ENCODE assay signal across 33 mouse cellular contexts in the genomic region with DNA sequence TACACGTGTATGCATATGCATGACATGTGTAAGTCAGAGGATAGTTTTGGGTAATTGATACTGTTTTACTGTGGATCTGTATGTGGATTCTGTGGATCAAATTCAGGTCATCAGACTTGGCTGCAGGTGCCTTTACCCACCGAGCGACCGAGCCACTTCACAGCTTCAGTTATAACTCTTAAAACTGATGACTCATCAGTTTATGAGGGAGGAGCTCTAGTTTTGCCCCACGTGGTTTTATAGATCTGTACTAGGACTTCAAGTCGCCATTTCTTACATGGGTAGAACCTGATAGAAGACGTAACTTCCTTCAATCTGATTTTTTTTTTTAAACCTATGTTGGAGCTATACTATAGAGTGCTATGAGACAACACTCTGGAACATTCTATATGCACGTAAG. TPM values are rescaled to one million over a fixed set of nuclear protein-coding genes. Genes with fewer than 3 reads are reported as not detected.
"Had no signal": no experiment of that assay in that cellular context is flagged by ENCODE, and none has a peak within 500 bp of the region (broad histone marks: within the 10 kb centered on the region; RNA-seq: fewer than 3 reads in every experiment).

No protein-coding gene starts in this region.

- H3K4me1 ChIP-seq: heart, embryonic 10.5 days; heart, embryonic 12.5 days; hindbrain, embryonic 13.5 days; hindbrain, embryonic 15.5 days; kidney, embryonic 15.5 days; limb, embryonic 10.5 days; limb, embryonic 12.5 days; liver, embryonic 13.5 days; liver, embryonic 15.5 days had no signal

- ATAC-seq: hindbrain, postnatal 0 days; intestine, embryonic 16.5 days had no signal

- H3K4me3 ChIP-seq: gastrocnemius, adult 2 months; heart, embryonic 10.5 days; heart, embryonic 12.5 days; hindbrain, embryonic 13.5 days; hindbrain, embryonic 15.5 days; kidney, embryonic 15.5 days; layer of hippocampus, adult 2 months; left cerebral cortex, adult 2 months; limb, embryonic 10.5 days; limb, embryonic 12.5 days; liver, embryonic 13.5 days; liver, embryonic 15.5 days had no signal

- H3K27me3 ChIP-seq: heart, embryonic 12.5 days; hindbrain, embryonic 13.5 days; hindbrain, embryonic 15.5 days; kidney, embryonic 15.5 days; limb, embryonic 12.5 days; liver, embryonic 13.5 days; liver, embryonic 15.5 days had no signal

- H3K9ac ChIP-seq: heart, embryonic 12.5 days; hindbrain, embryonic 13.5 days; hindbrain, embryonic 15.5 days; kidney, embryonic 15.5 days; limb, embryonic 12.5 days; liver, embryonic 13.5 days; liver, embryonic 15.5 days had no signal

- DNase-seq: gastrocnemius, adult 2 months; gastrocnemius, postnatal 10 days; gastrocnemius, postnatal 25 days; heart, adult 18-20 months; heart, postnatal 10 days; heart, postnatal 36 days; kidney, adult 11 months; kidney, adult 2 months; kidney, adult 9 months; kidney, postnatal 14 days; kidney, postnatal 36 days; liver; liver, embryonic 13.5 days had no signal

- H3K36me3 ChIP-seq: heart, embryonic 10.5 days; heart, embryonic 12.5 days; hindbrain, embryonic 13.5 days; hindbrain, embryonic 15.5 days; kidney, embryonic 15.5 days; limb, embryonic 10.5 days; limb, embryonic 12.5 days; liver, embryonic 13.5 days; liver, embryonic 15.5 days had no signal

- H3K27ac ChIP-seq: gastrocnemius, adult 2 months; heart, embryonic 10.5 days; hindbrain, embryonic 13.5 days; hindbrain, embryonic 15.5 days; hindbrain, postnatal 0 days; kidney, embryonic 15.5 days; kidney, postnatal 0 days; layer of hippocampus, adult 2 months; left cerebral cortex, adult 2 months; limb, embryonic 10.5 days; limb, embryonic 12.5 days; liver, embryonic 13.5 days; liver, embryonic 15.5 days had no signal

- H3K9me3 ChIP-seq: heart, embryonic 10.5 days; heart, embryonic 12.5 days; hindbrain, embryonic 13.5 days; hindbrain, embryonic 15.5 days; kidney, embryonic 15.5 days; limb, embryonic 10.5 days; limb, embryonic 12.5 days; liver, embryonic 13.5 days; liver, embryonic 15.5 days had no signal

RNA-seq across cellular contexts. Expression of a gene that starts 5.7 kb away (rescaled TPM):
- total RNA-seq: gastrocnemius, adult 2 months; gastrocnemius, postnatal 10 days; gastrocnemius, postnatal 25 days; gastrocnemius, postnatal 4 days; granulocyte monocyte progenitor cell, adult 5-6 weeks; heart, postnatal 36 days; hindbrain, postnatal 0 days; layer of hippocampus, adult 2 months; layer of hippocampus, postnatal 10 days; layer of hippocampus, postnatal 25 days; left cerebral cortex, adult 2 months; left cerebral cortex, postnatal 14 days; left cerebral cortex, postnatal 36 days had no signal
- polyA plus RNA-seq: heart, embryonic 10.5 days; hindbrain, embryonic 11.5 days; hindbrain, embryonic 15.5 days; kidney, embryonic 15.5 days; limb, embryonic 10.5 days had no signal
